Mouse (Mus musculus) ovary, postnatal 10 days (tissue): ENCODE results near the gene Lat2.

Experiments used
- DNase-seq: peaks from one replicate; pipeline ENCODE4 v3.0.0; 2022; ENCODE audit warnings: low spot score

Gene Lat2

GRCm38 (mm10) chr5:134613727-134614126 is 1.1 kb downstream of the Lat2 start:
- no peak for DNase-seq

GRCm38 (mm10) chr5:134611810-134612521 is 2.9 kb downstream of the Lat2 start:
- DNase-seq: no peak

GRCm38 (mm10) chr5:134609916-134610643 is 4.7 kb downstream of the Lat2 start:
- no peak for DNase-seq

DNA sequence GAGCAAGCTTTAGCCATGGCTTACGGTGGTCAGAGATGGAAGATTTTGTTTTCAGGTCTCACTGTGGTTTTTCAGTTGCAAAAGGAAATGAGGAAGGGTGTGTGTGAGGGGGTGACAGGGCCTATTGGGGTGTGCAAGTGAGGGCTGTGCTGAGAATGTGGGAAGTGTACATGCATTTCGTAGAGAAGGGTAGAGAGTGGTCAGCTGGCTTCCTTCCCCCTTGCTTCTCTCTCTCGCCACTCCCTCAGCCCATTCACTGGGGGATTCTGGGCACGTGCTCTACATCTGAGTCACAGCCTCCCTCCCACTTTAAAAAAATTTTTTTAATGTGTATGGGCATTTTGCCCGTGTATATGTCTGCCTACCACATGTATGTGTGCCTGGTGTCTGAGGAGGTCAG is 7.7 kb downstream of the Lat2 start:
- no peak for DNase-seq

GRCm38 (mm10) chr5:134606314-134606713 is 8.5 kb downstream of the Lat2 start:
- no peak for DNase-seq

GRCm38 (mm10) chr5:134604376-134604775 is 10.4 kb downstream of the Lat2 start:
- DNase-seq: no peak

- no peak for DNase-seq
Observed at GRCm38 (mm10) chr5:134597711-134598110, 17.1 kb downstream of the Lat2 start.

DNA sequence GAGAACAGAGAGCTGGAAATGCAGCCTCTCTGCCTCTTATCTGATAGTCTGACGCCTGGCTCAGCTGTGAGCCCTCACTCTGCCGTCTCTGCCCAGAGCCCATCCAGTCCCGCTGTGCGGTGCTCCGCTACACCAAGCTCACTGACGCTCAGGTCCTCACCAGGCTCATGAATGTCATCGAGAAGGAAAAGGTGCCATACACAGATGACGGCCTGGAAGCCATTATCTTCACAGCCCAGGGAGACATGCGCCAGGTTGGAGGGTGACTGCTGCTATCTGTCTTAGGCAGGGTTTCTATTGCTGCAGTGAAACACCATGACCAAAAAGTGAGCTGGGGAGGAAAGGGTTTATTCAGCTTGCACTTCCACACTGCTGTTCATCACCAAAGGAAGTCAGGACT is 21.7 kb downstream of the Lat2 start:
- DNase-seq: no peak

GRCm38 (mm10) chr5:134592026-134592581 is 22.7 kb downstream of the Lat2 start:
- DNase-seq: no peak

DNA sequence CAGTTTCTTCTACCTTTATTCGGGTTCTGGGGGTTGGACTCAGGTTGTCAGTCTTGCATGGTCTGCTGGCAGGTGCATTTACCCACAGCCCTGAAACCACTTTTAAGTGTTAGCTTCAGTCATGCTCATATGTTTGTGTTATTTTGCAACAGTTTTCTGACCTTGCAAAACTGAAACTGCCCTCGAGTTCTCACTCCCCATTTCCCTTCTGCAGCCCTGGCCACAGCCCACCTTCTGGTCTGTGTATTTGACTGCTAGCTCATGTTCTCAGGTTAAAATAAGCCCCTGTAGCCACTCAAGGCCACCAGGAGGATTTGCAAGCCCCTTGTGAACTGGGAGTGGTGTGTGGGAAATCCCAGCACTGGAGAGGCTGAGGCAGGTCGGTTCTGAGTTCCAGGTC is 24.9 kb downstream of the Lat2 start:
- DNase-seq: no peak

GRCm38 (mm10) chr5:134584798-134585197 is 30.0 kb downstream of the Lat2 start:
- no peak for DNase-seq

DNA sequence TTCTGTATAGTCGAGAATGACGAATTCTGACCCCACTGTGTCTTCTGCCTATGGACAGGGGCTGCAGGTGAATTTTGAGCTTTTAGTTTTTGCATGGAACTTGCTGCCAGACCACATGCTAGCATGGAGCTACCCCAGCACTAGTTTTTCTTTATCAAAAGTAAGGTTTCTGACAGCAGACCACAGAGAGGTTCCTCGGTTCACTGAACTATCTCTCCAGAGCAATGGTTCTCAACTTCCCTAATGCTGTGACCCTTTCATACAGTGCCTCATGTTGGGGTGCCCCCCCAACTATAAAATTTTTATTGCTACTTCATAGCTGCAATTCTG is 31.0 kb downstream of the Lat2 start:
- DNase-seq: no peak

- no peak for DNase-seq
Observed at GRCm38 (mm10) chr5:134583006-134583883, 31.6 kb downstream of the Lat2 start.

DNA sequence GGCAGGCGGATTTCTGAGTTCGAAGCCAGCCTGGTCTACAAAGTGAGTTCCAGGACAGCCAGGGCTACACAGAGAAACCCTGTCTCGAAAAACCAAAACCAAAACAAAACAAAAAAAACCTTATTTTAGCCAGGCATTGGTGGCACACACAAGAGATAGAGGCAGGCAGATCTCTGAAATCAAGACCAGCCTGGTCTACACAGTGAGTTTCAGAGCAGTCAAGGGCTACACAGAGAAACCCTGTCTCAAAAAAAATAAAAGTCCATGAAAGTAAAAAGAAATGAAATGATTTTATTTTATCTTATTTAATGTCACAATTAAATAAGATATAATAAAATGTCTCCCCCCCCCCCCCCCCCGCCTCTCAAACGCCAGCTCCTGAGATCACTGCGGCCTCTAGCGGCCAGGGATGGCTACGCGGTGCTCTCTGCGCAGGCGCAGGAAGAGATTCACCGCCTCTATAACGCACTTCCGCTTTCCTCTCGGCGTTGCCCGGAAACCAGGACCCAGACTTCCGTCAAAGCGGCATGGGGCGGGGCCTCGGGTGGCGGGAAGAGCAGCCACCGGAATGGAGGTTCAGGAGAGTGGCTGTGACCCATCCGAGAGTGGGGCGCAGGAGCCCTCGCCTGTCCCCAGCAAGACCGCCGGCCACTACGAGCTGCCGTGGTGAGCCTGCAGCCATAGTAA is 32.5 kb downstream of the Lat2 start:
- DNase-seq: peak; percentile 83

DNA sequence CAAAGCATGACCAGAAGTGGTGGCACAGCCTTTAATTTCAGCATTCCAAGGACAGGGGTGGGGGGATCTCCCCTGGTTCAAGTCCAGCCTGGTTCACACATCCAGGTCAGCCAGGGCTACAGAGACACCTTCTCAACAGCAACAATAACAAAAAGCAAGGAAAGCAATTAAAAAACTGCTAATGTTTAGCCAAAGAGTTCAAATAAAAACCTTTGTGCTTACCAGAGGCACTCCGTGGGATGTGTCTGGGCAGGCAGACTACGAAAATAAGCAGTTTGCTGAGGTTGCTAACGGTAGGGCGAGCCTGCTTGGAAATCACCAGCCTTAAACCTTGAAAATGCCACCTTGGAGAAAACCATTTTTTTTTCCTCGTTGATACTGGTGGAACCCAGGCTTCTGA is 33.7 kb downstream of the Lat2 start, which contains the start of gene Rfc2:
Gene Rfc2, plus strand, starts transcription at position 221 of the 400 bp plus-strand sequence.
- DNase-seq: no peak

DNA sequence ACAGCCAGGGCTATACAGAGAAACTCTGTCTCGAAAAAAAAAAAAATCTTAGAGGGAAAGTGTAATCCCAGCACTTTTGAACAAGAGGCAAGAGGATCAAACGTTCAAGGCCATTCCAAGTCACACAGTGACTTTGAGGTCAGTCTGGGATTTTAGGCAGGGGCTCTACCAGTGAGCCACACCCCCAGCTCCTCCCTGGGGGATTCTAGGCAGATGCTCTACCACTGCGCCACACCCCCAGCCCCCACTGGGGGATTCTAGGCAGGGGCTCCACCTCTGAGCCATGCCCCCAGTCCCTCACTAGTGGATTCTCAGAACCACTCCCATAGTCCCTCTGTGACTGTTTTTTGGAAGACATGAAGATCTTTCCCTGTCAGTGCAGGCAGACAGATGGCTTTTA is 35.7 kb downstream of the Lat2 start:
- no peak for DNase-seq

GRCm38 (mm10) chr5:134577534-134577933 is 37.3 kb downstream of the Lat2 start:
- no peak for DNase-seq

DNA sequence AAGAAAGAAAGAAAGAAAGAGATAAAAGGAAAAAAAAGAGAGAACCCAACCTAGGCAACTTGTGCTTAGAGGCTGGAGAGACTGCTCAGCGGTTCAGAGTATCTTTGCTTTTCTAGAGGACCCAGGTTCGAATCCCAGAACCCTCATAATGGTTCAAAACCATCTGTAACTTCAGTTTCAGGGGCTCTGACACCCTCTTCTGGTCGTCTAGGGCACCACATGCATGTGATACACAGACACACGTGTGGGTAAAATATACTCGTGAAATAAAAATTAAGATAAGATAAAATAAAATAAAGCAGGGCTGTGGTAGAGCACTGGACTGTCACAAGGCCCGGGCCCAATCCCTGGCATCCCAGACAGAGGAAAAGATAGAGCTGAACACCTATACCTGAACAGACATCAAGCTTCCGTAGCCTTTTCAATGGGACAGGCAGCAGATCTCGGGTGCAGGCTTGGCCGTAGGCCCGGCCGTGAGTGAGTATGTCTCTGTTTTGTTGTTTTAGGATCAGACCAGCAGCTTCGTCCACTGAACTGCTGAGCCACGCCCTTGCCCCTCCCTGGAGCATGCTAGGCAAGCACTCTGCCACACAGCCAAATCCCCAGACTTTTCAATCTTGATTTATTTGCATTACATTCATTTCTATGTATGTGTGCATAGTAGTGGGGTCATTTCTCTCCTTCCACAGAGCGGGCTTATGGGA is 38.2 kb downstream of the Lat2 start:
- no peak for DNase-seq

DNA sequence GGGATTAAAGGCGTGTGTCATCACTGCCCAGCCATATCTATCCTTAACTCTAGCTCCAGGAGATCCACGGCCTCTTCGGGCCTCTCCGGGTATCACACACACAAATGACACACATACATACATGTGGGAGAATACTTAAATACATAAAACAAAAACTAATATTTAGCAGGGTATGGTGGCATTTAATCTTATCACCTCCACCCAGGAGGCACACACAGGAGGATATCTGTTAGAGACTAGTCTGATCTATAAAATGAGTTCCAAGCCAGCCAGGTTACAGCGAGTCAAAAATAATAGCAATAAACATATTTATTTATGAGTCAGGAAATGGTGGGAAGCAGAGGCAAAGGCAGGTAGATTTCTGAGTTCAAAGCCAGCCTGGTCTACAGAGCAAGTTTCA is 39.0 kb downstream of the Lat2 start:
- no peak for DNase-seq

DNA sequence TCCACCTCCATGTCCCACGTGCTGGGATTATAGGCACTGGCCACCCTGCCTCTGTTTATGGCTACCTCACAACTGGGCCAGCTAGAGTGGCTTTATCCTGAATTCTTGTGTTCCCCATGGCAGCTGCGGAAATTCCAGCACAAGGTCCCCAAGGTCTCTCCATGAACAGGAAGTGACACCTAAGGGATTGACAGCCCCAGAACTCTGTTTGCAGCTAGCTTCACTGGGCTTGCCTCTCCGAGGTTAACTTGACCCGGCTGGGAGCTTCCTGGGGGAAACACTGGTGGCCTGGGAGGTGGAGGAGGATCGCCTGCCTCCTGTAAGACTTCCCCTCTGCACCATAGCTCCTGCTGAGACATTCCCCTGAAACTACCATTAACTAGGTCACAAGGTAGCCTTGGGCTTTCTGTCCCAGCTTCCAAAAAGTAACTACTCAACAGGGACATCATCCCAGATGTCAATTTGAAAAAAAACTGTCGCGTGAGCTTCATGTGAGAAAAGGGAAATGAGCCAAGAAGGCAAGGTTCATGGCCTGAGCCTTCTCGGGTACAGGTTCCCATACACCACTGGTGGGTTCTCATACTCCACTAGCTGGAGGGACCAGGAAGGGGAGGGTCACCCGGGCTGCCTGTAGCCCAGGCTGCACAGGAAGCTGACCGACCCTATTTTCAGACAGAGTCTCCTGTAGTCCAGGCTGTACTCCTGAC is 42.2 kb downstream of the Lat2 start:
- no peak for DNase-seq
